Mouse (Mus musculus) brain, adult 2 months (tissue): Measurements from ENCODE around the gene Gstp3.
"Not testable (repeated sequence)": the region's sequence is repeated elsewhere in the genome, so short reads cannot be mapped to it uniquely, and the experiment has no call there.

Source experiments
- DNase-seq: peaks from one replicate; pipeline ENCODE4 v3.0.0; 2011; ENCODE audit warnings: low read depth, low spot score

The Gstp3 gene

DNA sequence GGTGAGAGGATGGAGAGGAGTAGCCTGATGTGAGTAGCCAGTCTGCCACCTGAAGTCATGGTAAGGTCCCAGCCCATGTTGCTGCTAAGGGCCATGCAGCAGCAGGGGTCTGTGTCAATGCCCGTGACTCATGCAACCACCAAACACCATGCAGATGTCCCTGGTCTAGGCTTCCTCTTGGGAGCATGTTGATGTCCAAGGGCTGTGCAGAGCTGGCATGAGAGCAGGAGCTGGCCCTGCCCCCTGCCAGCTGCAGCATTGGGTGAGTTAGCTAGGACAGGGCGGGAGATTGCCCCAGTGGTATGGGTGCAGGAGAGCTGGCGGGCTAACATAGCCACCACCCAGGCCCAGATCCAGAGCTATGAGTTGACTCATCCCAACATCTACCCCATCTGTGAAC lies 31.1 kb upstream of the Gstp3 start:
- no peak for DNase-seq

DNA sequence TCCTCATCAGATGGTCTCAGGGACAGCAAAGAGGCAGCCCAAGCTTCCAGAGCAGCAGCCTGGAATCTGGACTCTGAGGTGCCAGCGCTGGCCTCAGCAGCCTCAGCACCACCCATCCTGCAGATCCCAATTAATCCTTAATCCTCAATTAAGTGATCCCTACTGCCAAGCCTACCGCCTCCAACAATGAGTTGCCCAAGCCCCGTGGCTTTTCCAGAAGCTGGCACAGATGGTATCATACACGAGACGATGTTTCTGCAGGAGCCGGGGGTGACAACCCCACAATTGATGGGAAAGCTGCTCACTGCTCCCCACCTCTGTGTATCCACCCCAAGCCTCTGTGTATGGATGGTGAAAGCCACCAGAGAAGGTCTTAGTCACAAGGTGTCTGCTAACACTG lies 29.8 kb upstream of the Gstp3 start:
- no peak for DNase-seq

DNA sequence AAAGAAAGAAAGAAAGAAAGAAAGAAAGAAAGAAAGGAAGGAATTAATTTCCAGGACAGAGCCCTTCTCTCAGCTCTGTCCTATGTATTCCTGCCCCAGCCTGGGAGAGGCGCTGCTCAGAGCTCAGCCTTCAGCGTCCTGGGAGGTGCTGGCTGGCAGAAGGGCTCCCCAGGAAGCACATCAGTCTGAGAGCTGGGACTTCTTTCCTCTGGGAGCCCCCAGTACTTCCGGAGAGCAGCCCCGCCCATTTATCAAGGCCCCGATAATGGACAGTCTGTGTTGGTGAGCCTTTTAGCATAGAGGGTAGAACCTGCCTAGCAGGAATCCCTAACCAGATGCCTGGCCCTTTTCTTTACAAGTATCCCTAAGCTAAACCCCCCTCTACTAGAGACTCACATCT lies 28.8 kb upstream of the Gstp3 start:
- no peak for DNase-seq

DNA sequence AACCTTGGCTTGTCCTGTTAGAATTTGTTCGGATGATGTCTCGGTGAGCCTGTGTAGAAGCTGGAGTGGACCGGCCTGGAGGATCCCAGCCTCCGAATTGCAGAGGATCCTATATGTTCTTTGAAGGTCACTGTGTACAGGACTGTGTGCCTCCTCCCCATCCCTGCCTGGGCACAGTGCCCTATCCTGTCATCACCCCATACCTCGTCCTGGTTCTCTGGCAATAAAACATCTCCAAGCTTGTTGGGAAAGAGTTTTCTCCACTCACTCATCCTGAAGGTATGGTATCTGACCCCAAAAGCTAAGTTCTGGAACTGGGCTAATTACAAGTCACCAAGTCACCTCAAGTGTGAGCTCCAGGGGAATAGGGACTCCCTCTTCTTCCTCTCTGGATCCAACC lies 27.7 kb upstream of the Gstp3 start:
- no peak for DNase-seq

DNA sequence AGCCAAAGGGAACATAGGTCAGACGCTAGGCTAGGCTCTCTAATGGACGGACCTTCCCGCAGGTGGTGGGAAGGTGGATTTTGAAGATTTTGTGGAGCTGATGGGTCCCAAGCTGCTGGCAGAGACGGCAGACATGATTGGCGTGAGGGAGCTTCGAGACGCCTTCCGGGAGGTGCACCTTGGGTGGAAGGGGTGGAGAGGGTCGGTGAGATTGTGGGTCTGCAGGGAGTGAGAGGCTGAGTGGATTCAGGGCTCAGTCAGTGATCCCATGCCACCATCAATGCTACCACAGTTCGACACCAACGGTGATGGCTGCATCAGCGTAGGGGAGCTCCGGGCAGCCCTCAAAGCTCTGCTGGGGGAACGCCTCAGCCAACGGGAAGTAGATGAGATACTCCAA lies 26.8 kb upstream of the Gstp3 start:
- no peak for DNase-seq

DNA sequence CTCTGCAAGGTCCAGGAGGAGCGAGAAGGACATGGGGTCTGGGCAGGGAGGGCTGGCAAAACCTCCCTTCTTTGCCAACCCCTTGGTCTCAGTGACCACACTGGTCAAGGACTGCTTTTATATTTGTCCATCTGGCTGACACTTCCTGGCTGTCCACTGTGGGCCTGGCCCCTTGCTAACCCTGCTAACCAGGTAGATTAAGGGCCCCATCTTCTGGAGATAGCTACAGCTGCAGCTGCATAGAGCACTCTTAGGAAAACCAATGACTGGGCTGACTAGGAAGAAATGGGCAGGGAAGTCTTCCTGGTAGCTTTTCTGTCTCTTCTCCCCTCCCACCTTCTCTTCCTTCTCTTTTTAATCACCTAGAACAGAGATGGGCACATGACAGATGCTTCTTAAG lies 25.6 kb upstream of the Gstp3 start:
- DNase-seq: peak; percentile 67

DNA sequence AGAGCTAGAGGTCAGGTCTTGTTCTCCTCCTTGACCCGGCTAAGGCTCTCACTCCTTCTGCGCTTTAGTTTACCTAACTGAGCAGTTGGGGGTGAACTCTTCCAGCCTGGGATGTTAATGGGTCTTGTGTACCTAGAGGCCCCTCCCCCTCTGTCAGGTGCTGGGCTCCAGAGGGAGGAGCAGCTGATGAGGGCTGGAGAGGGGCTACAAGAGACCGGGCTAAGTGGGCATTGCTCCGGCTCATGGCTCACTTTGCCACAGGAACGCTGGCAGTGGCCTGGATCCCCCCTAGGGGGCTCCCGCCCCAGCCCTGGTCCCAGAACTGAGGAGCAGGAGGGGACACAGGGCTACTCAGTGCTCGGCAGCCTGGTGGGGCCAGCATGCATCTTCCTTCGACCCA lies 24.5 kb upstream of the Gstp3 start:
- no peak for DNase-seq

DNA sequence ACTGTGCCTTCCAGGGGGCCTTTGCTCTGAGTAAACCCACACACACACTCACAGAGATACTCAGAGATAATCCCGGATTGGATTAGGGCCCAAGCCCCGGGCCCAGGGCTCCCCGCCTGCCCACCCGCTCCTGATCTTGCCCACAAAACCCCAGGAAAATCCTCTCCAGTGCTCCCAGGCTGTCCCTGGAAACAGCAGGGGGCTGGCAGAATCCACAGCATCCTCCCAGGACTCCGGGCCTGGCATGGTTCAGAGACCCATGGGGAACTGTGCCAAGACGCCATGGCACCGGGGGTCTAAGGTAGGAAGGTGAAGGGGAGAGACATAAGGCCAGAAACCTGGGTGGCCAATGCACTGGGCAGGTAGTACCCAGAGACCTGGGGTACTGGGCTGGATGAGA lies 23.9 kb upstream of the Gstp3 start:
- no peak for DNase-seq

DNA sequence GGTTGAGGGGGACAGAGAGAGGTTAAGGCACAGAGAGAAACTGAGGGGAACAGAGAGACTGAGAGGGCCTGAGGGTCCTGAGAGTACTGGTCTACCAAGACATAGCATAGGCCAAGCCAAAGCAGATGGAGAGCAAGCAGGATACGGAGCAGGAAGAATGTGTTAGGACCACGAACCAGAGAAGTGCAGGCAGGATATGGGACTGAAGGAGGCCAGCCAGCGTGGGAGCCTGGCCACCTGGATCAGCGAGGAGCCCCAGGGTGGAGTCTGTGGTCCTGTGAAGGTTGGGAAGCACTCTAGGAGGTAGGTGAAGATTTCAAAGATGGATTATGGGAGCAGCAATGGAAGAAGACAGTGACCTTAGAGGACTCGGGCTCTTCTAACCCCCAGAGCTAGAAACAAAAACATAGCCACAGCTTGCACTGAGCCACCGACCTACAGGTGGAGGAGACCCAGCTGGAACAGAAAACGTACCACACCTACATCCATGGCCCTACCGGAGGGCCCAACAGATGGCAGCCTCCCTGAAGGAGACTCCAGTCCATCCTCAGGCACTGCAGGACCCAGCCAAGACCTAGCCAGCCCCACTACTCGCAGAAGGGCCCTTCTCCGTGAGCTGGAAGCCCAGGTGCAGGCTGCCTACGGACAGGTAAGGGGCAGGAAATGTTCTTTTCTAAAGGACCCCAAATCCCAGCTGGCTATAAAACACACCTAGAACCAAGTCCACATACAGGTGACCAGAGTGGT lies 23.0 kb upstream of the Gstp3 start:
- DNase-seq: peak; percentile 76

DNA sequence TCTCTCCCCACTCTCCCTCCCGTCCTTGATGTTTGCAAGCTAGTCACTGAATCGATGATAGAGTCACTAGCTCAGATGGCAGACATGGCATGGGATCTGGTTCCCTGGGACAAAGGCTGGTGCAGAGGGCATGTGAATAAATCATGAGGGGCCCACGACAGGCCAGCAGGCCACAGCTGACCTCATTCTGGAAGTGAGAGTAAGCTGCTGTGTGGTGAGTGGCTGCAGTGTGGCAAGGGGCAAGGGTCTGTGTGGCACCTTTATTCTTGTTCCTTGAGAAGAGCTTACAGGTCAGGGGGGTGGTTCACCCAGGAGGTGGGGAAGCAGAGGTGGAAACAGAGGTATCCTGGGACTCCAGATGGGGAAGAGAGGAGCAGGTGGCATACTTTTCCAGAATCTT lies 22.0 kb upstream of the Gstp3 start, which contains the start of gene Cabp2:
Cabp2 (plus strand) TSS at position 185 of the 400 bp plus-strand sequence.
- no peak for DNase-seq

DNA sequence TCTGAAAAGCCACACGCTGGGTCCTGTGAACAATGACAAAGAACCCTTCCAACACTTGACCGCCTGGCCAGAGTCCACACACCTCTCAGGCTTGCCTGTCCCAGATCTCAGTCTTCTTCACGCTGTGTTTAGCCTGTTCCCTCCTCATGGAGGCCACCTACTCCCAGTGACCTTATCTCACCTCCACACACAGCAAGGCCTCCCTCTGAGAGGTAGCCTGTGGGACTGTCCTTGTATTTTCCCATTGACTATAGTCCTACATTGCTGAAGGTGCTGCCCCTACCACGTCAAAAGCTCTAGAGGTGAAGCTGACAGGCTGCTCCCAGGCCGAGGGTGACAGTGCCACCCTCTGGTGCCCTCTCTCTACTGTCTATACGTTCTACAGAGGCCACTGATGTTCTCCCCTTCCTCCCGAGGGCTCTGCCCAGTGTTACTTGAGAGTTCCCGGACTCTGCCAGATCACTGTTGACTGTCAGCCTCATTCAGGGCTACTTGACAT lies 21.2 kb upstream of the Gstp3 start:
- DNase-seq: peak; percentile 98

DNA sequence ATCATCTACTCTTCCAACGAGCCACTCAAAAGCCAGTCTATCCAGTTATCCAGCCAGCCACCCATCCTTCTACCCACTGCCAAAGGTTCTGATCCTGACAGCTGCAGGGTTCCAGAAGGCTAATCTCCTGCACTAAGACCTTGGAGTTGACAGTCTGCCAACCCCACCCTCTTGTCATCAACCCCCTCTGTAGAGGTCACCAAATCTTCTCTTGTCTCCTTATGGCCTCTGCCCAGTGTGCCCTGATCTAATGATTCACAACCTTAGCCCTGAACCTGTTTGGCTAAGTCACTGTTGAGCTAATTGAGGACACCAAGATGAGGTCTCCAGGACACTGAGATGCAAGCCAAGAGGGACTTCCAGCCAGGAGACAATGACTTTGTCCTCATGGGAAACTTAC lies 20.2 kb upstream of the Gstp3 start:
- DNase-seq: no peak

DNA sequence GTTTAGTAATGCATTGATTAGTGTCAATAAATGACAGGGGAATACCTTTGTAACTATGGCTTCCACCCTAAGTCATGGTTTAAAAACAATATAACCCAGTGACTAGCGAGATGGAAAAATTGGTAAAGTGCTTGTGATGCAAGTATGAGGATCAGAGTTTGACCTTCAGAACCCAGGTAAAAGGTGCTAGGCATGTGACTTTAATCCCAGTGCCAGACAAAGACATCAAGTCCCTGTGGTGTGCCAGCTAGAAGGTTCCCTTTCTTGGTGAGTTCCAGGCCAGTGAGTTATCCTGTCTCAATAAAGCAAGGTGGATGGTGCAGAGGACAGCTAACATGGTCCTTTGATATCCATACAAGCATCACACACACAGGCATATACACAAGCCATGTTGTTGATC lies 16.2 kb upstream of the Gstp3 start:
- DNase-seq: no peak

DNA sequence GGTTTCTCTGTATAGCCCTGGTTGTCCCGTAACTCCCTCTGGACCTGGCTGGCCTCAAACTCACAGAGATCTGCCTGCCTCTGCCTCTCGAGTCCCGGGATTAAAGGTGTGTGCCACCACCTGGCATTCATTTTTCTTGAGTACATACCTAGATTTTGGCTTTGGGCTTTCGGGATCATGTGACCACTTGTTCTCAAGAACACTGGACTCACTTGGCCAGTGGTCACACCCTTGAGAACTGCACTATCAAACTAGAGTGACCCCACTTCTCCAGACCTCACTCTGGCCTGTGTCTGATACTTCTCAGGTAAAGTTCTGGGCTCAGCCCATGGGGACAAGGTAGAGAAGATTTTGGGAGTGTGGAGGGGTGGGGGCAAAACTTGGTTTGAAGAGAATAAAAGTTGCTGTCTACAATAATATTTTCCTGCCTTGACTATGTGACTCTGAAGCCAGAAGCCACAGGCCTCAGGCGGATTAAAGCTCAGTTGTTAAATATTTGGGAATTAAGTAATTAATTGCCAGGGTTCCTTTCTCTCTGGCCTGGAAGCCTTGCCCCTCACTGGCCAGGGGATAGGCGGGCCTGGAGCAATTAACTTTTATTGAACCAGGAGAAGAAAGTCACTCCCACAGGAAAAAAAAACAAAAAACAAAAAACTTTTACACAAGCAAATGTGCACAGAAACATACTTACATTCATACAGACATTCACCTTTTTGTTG lies 13.5 kb upstream of the Gstp3 start:
- no peak for DNase-seq

DNA sequence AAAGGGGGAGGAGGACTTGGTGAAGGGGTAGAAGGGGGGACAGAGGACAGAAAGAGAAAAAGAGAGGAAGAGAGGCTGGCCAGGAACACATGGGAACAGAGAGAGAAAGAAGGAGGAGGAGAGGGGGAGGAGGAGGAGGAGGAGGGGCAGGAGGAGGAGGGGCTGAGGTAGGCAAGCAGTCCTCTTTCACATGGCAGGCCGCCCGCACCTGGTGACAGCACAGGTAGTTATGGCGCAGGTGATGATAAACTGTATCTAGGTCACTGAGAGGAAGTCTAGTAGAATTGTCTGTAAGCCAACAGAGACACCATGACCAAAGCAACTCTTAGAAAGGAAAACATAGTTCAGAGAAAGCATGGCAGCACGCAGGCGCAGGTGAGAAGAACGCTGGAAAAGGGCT lies 12.0 kb upstream of the Gstp3 start:
- DNase-seq: peak; percentile 39

DNA sequence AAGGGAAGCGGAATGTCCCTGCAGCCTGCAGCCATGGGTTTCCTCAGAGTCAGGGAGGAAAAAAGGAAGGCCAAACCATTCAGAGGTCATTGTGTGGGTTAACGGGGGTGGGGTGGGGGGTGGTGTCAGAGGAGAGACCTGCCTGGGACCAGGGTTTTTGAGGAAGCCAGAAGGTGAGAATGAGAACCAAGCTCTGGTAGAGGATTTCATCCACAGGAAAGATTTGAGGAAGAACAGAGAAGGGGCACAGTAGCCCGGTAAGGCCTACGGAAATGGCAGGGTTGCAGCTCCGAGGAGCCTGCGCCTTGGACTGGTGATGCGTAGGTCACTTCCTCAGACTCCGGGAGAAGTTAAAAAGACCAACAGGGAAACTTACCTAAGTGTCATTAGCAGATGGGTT lies 11.4 kb upstream of the Gstp3 start:
- no peak for DNase-seq

DNA sequence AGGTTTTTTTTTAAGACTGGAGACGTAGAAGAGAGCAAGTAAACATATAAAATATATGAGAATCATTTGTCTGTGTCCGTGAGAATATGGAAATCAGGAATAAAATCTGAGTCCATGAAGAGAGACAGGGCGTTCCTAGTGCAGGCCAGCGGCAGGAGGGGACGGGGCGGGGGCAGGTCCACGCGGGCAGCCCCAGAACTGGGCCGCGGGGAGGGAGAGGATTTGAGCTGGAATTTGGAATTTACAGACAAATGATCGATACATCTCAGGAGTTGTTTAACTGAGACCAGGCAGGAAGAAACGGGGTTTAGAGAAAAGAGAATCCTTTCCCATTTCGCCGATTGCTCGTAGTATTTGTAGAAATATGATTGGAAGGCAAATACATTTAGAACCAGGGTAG lies 10.9 kb upstream of the Gstp3 start:
- no peak for DNase-seq

DNA sequence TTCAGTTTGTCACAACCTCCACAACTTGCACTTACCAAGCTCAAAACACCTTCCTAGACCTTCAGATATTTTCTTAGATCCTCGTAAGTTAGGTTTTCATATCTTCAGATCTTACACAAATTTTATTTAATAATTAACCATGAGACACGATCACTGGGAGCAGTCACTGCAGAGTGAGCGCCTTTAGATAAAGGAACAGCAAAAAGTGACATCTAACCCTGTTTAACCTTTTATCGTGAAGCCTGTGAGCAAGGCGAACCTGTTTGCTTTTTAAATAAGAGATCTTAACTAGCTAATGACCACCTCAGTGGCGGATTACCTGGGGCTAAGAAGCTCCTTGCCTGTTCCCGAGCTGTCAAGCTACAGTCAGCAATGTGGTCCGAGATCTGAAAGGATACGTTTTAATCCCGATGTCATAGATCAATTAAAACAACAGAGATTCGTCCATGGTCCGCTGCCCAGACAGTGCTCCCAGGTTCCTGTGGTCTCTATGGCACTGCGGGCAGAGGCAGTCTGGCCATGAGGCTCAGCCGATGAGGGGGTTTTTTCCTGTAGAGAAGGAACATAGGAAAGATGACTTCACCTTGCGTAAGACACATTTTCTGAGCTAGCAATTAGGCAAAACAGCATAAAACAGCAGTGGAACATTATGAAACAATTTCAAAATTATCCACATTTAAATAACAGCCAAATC lies 9.5 kb upstream of the Gstp3 start:
- DNase-seq: no peak

DNA sequence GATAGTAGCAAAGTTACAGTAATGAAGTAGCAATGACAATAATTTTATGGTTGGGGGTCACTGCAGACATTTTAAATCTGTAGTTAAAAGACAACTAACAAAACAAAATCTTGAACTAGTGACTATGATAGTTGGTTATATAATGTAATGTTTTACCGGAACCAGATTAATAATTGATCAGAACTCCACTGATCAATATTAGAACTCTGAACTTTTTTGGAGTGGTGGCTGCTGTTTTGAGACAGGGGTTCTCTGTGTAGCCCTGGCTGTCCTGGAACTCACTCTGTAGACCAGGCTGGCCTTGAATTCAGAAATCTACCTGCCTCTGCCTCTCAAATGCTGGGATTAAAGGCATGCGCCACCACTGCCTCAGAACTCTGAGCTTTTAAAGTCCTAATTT lies 8.9 kb upstream of the Gstp3 start:
- not testable (repeated sequence) for DNase-seq

DNA sequence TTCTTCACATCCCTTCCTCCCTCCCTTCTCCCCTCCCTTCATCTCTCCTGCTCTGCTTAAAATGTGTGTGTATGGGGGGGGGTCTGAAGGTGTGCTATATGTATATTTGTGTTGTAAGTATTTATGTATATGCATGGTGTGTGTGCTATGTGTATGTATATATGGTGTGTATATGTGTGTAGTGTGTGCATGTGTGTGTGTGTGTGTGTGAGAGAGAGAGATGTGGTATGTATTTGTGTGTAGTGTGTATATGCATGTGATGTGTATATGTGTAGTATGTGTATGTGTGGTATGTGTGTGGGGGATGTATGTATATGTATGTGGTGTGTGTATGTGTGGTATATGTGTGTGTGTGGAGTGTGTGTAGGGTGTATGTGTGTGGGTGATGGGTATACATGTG lies 7.5 kb upstream of the Gstp3 start:
- DNase-seq: no peak

DNA sequence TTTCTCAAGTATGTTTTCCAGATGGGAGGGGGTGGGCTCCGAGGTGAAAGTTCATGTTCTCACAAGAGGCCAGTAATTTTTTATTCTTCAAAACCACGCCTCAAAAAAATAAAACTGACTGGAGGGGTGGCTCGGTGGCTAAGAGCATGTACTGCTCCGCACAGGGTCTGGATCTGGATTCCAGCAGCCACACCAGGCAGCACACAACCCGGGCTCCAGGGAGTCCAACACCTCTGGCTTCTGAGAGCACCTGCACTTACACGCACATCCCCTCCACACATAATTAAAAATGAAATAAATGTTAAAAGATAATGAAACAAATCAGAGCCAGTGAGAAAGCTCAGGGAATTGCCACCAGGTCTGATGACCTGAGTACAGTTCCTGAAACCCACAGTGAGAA lies 6.9 kb upstream of the Gstp3 start:
- no peak for DNase-seq

DNA sequence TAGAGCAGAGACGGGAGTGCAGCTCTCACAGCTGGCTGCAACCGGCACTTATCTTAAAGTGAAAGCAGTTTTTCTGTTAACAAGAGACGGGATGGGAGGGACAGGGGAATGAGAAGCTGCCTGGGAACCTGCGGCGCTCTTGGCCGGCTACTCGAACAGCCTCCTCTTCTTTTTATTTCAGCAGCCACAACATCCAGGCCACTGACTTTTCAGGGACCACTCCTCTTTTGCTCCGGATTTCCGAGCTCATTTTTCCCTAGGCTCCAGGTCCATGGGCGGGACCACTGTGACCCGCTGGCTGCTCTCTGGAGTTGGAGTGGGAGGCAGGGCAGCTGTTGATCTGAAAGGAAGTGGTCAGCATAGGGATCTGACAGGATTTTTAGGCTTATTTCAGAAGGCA lies 5.1 kb upstream of the Gstp3 start:
- DNase-seq: not testable (repeated sequence)

DNA sequence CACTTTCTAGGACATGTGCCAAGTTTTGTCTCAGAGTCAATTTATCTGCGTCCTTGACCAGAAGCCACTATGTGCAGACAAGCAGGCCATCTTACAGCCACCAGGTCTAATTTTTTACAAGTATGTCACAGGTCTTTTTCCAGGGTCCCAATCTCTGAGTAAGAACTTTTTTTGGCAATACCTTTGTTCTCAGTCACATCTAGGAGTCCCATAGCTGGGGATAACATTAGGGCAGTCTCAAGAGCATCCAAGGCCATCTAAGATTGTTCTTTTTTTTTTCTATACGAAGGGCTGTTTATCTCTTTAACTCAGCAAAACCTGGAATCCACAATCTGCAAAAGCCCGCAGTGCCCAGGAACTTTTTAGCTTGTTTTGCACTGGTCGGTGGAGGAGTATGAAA lies 4.0 kb upstream of the Gstp3 start:
- DNase-seq: not testable (repeated sequence)
